Mouse (Mus musculus): ENCODE results near the gene Lamtor2. TPM values are rescaled to one million over a fixed set of nuclear protein-coding genes. Genes with fewer than 3 reads are reported as not detected.
"Not testable (repeated sequence)": the region's sequence is repeated elsewhere in the genome, so short reads cannot be mapped to it uniquely, and the experiment has no call there.

Gene Lamtor2
- 172 and 174 TPM in 2 replicates for polyA plus RNA-seq (2016; fragmentation: Nextera tagmentation; extraction: Ambion mirVana)

DNA sequence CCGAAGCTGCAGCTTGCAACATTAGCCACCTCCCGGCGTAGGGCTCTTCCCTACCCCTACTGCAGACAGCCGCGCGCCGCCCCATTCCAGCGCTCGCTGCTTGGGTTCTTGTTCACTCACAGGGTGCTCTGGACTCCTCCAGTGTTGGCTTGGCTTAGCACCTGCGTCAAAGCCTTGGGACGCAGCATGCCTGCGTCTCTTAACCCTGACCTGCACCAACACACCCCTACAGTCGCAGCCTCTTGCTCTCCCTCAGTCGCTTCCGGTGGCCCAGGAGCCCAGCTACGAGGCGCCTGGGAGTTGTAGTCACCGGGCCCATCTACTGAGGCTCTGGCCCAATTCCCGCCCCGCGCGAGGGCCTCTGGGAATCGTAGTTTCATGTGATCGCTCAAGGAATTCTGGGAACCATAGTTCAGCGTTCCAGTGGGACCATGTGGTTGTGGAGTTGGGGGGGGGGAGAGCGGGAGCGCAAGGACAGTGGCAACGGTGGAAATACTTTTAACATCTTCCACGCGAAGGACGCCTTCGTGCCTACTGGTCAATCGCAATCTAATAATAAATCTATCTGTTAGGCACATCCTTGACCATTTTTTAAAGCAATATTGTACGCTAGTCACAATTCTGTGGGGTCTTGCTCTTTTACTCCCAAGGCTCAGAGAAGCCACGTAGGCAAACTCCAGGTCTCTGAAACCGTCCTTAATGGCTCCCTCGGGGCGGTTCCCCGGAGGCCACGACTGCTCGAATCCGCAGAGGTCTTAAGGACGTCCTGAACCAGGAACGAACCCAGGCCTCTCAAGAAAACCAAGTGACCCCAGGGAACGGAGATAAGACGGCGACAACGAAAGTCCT is at the start of gene Lamtor2:
Gene Lamtor2, minus strand, starts transcription at position 399 of the 849 bp plus-strand sequence.
- H3K27me3 ChIP-seq (ENCODE audit: poor library complexity, severe bottlenecking) = no peaks in the 10 kb centered on the region
- H3K27ac ChIP-seq = peak within 1 kb of the TSS; percentile 97
- under 1% methylated on average over 48 of the region's 48 CpGs for WGBS
- peaks cover 52% of the 10 kb centered on the region for H3K4me1 ChIP-seq
- H3K36me3 ChIP-seq (replicated peaks) = peaks cover 45% of the 10 kb centered on the region
- H3K9me3 ChIP-seq = no peaks in the 10 kb centered on the region
- H3K4me3 ChIP-seq = peak within 1 kb of the TSS; percentile 70
- peak; percentile 98 for DNase-seq (ENCODE audit: extremely low spot score, low spot score)

GRCm38 (mm10) chr3:88602466-88602865 is 49.6 kb upstream of the Lamtor2 start:
- peaks cover 13% of the 10 kb centered on the region for H3K4me1 ChIP-seq
- WGBS = 80% methylated on average over 4 of the region's 4 CpGs
- H3K36me3 ChIP-seq (replicated peaks) = no peaks in the 10 kb centered on the region
- no peak overlapping the region for H3K4me3 ChIP-seq
- H3K9me3 ChIP-seq = no peaks in the 10 kb centered on the region
- peaks cover 8% of the 10 kb centered on the region for H3K27me3 ChIP-seq (ENCODE audit: poor library complexity, severe bottlenecking)
- DNase-seq (ENCODE audit: extremely low spot score, low spot score) = no peak
- H3K27ac ChIP-seq = no peak overlapping the region

DNA sequence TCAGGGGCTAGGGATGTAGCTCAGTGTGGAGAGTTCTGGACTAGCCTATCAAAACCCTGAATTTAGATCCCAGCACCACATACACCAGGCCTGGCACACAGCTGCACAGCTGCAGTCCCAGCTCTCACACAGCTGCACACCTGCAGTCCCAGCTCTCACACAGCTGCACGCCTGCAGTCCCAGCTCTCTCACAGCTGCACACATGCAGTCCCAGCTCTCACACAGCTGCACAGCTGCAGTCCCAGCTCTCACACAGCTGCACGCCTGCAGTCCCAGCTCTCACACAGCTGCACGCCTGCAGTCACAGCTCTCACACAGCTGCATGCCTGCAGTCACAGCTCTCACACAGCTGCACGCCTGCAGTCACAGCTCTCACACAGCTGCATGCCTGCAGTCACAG is 43.7 kb upstream of the Lamtor2 start:
- H3K4me1 ChIP-seq = peaks cover 15% of the 10 kb centered on the region
- H3K36me3 ChIP-seq (replicated peaks); H3K9me3 ChIP-seq; DNase-seq (ENCODE audit: extremely low spot score, low spot score); H3K27me3 ChIP-seq (ENCODE audit: poor library complexity, severe bottlenecking); H3K4me3 ChIP-seq; H3K27ac ChIP-seq: not testable (repeated sequence)
- 81% methylated on average over 4 of the region's 4 CpGs for WGBS

GRCm38 (mm10) chr3:88593893-88594580 is 41.2 kb upstream of the Lamtor2 start:
- Histone ChIP-seq H3K4me1 (peaks cover 31% of the 10 kb centered on the region), H3K36me3 (replicated peaks) (peaks cover 4% of the 10 kb centered on the region; the same call in 1 of the 2 replicates), H3K27me3 (ENCODE audit: poor library complexity, severe bottlenecking) (no peaks in the 10 kb centered on the region), H3K4me3 (no peak overlapping the region), H3K9me3 (no peaks in the 10 kb centered on the region), H3K27ac (no peak overlapping the region)
- DNase-seq (ENCODE audit: extremely low spot score, low spot score) = no peak
- WGBS = 74% methylated on average over 10 of the region's 10 CpGs

- Histone ChIP-seq H3K27ac (no peak overlapping the region), H3K36me3 (replicated peaks) (peaks cover 13% of the 10 kb centered on the region), H3K4me1 (peaks cover 31% of the 10 kb centered on the region), H3K27me3 (ENCODE audit: poor library complexity, severe bottlenecking) (no peaks in the 10 kb centered on the region), H3K4me3 (no peak overlapping the region), H3K9me3 (no peaks in the 10 kb centered on the region)
- DNase-seq (ENCODE audit: extremely low spot score, low spot score) = no peak
- 69% methylated on average over 10 of the region's 10 CpGs for WGBS
Measured at GRCm38 (mm10) chr3:88592942-88593576, 40.2 kb upstream of the Lamtor2 start.

DNA sequence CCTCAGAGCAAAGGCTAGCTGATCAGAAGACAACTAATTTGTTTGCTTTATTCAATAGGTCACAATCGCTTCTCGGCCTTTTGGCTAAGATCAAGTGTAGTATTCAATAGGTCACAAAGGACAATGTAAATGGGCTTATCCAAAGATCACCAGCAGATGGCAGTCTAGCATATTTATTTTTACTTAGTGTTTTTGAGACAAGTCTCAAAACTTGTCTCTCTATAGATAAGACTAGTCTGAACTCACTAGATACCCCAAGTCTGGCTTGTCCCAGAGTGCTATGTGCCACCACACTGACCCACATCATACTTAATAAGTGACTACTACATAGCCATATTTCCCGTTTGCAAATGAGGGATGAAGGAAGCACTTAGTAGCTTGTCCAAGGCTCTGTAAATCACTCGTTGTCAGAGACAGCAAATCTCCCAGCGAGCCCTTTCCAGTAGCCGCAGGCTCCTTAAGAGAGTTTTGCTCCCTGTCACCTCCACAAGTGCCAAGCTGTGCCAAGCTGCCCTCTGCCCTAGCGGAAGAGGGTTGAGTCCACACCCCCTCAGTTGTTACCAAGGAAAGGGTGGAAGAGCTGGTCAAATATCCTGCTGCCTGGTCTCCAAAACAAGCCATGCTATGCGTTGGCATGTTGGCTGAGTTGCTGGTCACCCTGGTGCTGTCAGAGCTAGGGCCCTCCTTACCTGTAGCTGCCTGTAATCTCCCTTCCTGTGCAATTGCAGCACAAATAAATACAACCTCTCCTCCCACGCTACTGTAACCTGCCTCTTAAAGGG is 39.3 kb upstream of the Lamtor2 start:
- WGBS = 33% methylated on average over 9 of the region's 9 CpGs
- H3K36me3 ChIP-seq (replicated peaks) = peaks cover 22% of the 10 kb centered on the region

DNA sequence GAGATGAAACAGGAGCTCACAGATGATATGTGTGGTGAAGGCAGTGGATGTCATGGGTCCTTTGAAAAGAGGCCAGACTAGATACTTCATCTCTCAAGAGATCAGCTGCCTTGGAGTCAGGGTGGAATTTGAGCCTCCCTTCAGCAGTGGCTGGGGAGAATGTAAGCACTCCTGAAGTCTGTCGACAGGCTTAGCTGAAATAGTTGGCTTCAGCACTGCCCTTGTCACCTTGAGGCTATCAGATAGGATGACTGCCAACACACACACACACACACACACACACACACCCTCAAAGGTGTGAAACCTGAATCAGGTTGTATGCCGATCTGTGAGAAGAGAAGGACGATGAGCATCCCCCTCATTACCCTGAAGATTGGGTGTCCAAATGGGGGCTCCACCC is 38.2 kb upstream of the Lamtor2 start:
- 57% methylated on average over 3 of the region's 3 CpGs for WGBS
- Histone ChIP-seq H3K36me3 (replicated peaks) (peaks cover 33% of the 10 kb centered on the region), H3K27ac (no peak overlapping the region), H3K27me3 (ENCODE audit: poor library complexity, severe bottlenecking) (no peaks in the 10 kb centered on the region), H3K4me1 (peaks cover 31% of the 10 kb centered on the region), H3K9me3 (no peaks in the 10 kb centered on the region), H3K4me3 (no peak overlapping the region)
- no peak for DNase-seq (ENCODE audit: extremely low spot score, low spot score)

More for the DNA sequence above, 39.3 kb upstream of the Lamtor2 start:
- Histone ChIP-seq H3K27me3 (ENCODE audit: poor library complexity, severe bottlenecking) (no peaks in the 10 kb centered on the region), H3K4me1 (peaks cover 31% of the 10 kb centered on the region), H3K4me3 (no peak overlapping the region), H3K9me3 (no peaks in the 10 kb centered on the region), H3K27ac (0 out of 2 replicates have a peak overlapping the region, but pooled peaks have one; percentile 31)
- no peak for DNase-seq (ENCODE audit: extremely low spot score, low spot score)

DNA sequence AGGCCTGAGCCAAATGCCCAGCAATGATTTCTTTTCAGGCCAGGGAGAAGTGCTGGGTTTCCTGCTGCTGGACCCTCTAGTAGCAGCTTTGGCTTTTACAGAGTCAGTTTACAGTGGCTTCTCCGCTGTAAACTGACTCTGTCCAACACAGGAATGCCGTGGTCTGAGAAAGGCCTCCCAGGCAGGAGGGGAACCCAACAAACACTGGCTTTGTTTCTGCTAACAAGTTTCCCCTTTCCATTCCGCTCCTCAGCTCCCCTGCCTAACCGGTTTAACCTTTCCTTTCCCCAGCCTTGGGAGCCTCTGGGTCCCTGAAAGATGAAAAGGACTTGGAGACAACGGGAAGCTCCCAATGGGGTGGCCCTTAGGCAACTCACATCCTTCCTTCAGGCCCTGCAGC is 37.4 kb upstream of the Lamtor2 start:
- Histone ChIP-seq H3K27ac (peak overlapping the region; percentile 53), H3K36me3 (replicated peaks) (peaks cover 41% of the 10 kb centered on the region), H3K4me3 (no peak overlapping the region), H3K27me3 (ENCODE audit: poor library complexity, severe bottlenecking) (no peaks in the 10 kb centered on the region), H3K9me3 (no peaks in the 10 kb centered on the region), H3K4me1 (peaks cover 31% of the 10 kb centered on the region)
- DNase-seq (ENCODE audit: extremely low spot score, low spot score) = no peak
- WGBS = 25% methylated on average over 5 of the region's 5 CpGs

GRCm38 (mm10) chr3:88586640-88587039 is 33.8 kb upstream of the Lamtor2 start:
- Histone ChIP-seq H3K9me3 (no peaks in the 10 kb centered on the region), H3K36me3 (replicated peaks) (peaks cover 75% of the 10 kb centered on the region), H3K4me1 (peaks cover 16% of the 10 kb centered on the region), H3K27me3 (ENCODE audit: poor library complexity, severe bottlenecking) (no peaks in the 10 kb centered on the region), H3K4me3 (no peak overlapping the region), H3K27ac (no peak overlapping the region)
- DNase-seq (ENCODE audit: extremely low spot score, low spot score) = no peak
- WGBS = 95% methylated on average over 5 of the region's 5 CpGs

- no peaks in the 10 kb centered on the region for H3K27me3 ChIP-seq (ENCODE audit: poor library complexity, severe bottlenecking)
- no peak overlapping the region for H3K4me3 ChIP-seq
- H3K27ac ChIP-seq = no peak overlapping the region
- peaks cover 11% of the 10 kb centered on the region for H3K4me1 ChIP-seq
- H3K9me3 ChIP-seq = no peaks in the 10 kb centered on the region
- 97% methylated on average over 6 of the region's 6 CpGs for WGBS
- peaks cover 83% of the 10 kb centered on the region for H3K36me3 ChIP-seq (replicated peaks)
- DNase-seq (ENCODE audit: extremely low spot score, low spot score) = no peak
Measured at GRCm38 (mm10) chr3:88585769-88586168, 32.9 kb upstream of the Lamtor2 start.

- WGBS = under 1% methylated on average over 34 of the region's 34 CpGs
- Histone ChIP-seq H3K27ac (peak overlapping the region; percentile 85), H3K36me3 (replicated peaks) (peaks cover 39% of the 10 kb centered on the region), H3K27me3 (ENCODE audit: poor library complexity, severe bottlenecking) (no peaks in the 10 kb centered on the region), H3K9me3 (no peaks in the 10 kb centered on the region), H3K4me1 (peaks cover 21% of the 10 kb centered on the region), H3K4me3 (peak overlapping the region; percentile 87)
- peak; percentile 85 for DNase-seq (ENCODE audit: extremely low spot score, low spot score)
Measured at GRCm38 (mm10) chr3:88579454-88580117, 26.7 kb upstream of the Lamtor2 start.
